Mouse (Mus musculus) effector memory CD4-positive, alpha-beta T cell, adult 5 months (primary cell): ENCODE results near the gene Eif3f. TPM values are rescaled to one million over a fixed set of nuclear protein-coding genes. Genes with fewer than 3 reads are reported as not detected.

ENCODE experiments used
- polyA plus RNA-seq: library from polyadenylated mRNA; unstranded; fragments of 100-300 nt; shearing (Covaris generic); gene quantifications from one replicate; pipeline ENCODE4 v1.2.1, GENCODE M21; 2017

Gene Eif3f
- polyA plus RNA-seq, result 154 TPM

DNA sequence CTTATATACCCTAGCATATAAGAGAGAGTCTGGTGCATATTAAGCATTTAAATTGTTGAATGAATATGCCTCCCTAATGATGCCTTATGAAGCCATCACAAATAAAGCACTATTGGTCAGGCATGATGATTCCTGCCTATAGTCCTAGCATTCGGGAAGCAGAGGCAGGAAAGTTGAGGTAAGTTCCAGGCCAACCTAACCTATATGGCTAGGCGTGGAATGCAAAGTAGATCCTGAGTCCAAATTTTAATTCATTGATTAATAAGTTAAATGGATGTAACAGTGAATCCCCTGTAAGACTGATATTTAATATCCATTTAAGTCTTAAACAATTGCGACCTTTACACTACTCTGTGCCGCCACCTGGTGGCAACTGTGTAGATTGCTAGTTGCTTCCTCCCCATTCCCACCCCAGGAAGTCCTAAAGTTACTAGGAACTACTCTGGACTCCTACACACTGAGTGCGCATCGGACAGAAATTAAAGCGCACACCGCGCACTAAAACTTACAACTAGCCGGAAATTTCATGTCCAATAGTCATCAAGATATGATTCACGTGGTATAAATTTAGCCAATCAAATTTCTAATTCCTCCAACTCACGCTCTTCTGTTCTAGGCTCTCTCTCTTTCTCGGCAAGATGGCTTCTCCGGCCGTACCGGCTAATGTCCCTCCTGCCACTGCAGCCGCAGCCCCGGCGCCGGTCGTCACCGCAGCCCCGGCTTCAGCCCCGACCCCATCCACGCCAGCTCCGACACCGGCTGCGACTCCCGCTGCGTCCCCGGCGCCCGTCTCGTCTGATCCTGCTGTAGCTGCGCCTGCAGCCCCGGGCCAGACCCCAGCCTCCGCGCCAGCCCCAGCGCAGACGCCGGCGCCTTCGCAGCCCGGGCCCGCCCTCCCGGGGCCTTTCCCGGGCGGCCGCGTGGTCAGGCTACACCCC is at the start of gene Eif3f:
Gene Eif3f, plus strand, starts transcription at position 624 of the 938 bp plus-strand sequence.

DNA sequence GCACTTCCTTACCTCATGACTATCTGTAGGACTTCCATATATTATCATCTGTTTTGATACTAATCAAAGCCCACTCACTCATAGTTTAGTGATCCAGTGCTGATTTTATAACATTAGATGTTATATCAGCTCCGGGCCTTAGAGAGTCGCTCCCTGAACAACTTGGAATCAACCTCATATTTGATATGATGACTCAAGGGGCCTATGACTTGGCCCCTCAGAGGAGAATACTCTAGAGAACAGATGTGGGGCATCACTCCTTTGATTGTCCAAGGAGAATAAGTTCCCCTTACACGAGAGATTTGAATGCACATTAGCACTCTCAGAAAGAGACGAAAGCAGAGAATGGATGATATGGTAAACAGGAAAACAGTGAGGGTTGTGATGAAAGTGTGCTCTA is 49.3 kb upstream of the Eif3f start, which contains the start of gene Olfr518:
Gene Olfr518, minus strand, starts transcription at position 101 of the 400 bp plus-strand sequence.

DNA sequence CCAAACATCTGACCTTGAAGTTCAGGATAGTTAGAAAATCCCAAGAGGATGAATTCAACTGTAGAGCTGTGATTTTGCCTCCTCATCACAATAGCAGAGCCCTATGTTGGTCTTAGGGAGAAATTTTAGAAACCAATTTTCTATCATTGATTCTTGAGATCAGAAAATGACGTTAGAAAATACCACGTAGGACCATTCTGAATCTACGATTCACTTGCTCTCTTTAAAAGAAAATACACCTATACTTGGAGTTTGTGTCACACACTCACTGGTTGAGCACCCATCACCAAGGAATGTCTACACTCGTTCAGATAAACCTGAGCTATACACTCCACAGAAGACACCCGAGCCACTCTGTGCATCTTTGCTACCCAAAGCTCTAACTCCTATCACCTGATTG is 39.9 kb upstream of the Eif3f start, which contains the start of gene Olfr519:
Gene Olfr519, minus strand, starts transcription at position 101 of the 400 bp plus-strand sequence.

DNA sequence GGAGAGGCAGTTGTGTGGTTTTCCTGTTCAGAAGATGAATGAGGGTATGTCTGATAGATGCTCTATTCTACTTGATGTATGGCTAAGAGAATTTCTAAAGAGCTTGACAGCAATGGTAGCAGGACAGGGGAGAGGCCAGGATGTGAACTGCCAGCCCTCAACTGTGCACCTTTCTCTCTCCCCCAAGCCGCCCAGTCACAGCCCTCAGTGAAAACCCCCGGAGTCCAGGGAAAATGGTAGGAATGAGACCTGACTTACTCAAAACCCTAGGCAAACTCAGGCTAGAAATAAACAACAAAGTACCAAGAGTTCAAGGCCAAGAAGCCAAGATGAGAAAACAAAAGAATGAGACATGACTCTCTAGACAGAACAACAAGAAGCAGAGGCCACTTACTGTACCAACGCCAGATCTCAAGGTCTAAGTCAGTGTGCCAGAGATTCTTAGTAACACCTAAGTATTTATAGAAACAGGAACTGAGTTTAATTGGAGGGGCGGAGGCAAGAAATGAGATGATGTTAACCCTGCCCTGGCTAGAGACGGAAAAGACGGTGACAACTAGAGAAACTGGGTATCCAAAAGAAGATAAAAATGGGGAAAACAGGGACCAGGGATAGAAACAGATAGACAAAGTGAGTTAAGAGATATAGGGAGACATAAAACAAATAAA is 4.4 kb upstream of the Eif3f start, which contains the start of gene Nlrp10:
Gene Nlrp10, minus strand, starts transcription at position 453 of the 668 bp plus-strand sequence.

DNA sequence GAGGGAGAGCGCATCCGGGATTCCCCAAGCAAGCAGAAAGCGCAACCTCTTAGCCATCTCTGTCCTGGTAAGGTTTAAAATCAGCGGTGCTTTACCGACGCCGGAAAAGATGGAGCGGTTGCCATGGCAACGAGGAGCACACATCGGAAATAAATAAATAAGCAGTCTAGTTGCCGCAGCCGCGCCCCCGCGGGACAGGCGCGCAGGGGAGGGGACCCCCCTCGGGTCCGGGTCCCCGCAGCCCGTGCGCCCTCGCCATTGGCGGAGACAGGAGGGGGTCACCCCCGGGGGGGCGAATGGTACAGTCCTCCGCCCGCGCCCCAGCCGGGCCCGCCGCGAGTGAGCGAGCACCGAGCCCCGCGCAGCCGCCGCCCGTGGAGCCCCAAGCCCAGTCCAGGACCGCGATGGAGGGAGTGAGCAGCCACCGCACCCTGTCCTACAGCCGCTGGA is 16.1 kb downstream of the Eif3f start, which contains the start of gene Tub:
Gene Tub, plus strand, starts transcription at position 27 of the 450 bp plus-strand sequence.

Other genes starting within 250 kb of the Eif3f start
- gene Olfr512, start 221.1 kb upstream of the Eif3f start, polyA plus RNA-seq, result not detected
- gene Olfr513, start 183.4 kb upstream of the Eif3f start, polyA plus RNA-seq, result not detected
- gene Olfr514, start 108.4 kb upstream of the Eif3f start, polyA plus RNA-seq, result not detected
- gene Olfr516, start 83.9 kb upstream of the Eif3f start, polyA plus RNA-seq, result not detected
- not detected for gene Olfr517, start 62.0 kb upstream of the Eif3f start, polyA plus RNA-seq
- not detected for gene Olfr518, start 49.4 kb upstream of the Eif3f start, polyA plus RNA-seq
- gene Olfr519, start 40.0 kb upstream of the Eif3f start, polyA plus RNA-seq, result not detected
- not detected for gene Nlrp10, start 4.2 kb upstream of the Eif3f start, polyA plus RNA-seq
- gene Tub, start 15.9 kb downstream of the Eif3f start, polyA plus RNA-seq, result 1.6 TPM
- gene Ric3, start 148.9 kb downstream of the Eif3f start, polyA plus RNA-seq, result 0.26 TPM
- not detected for gene Lmo1, start 240.8 kb downstream of the Eif3f start, polyA plus RNA-seq